Mouse (Mus musculus): ENCODE data around the gene Cfap97d2. TPM values are rescaled to one million over a fixed set of nuclear protein-coding genes. Genes with fewer than 3 reads are reported as not detected.
"Not testable (repeated sequence)": the region's sequence is repeated elsewhere in the genome, so short reads cannot be mapped to it uniquely, and the experiment has no call there.

Gene Cfap97d2
- polyA plus RNA-seq, 1 experiment from 2014 or later, result 1.0 TPM

GRCm38 (mm10) chr8:13746212-13746611 lies 40.5 kb downstream of the Cfap97d2 start:
- not testable (repeated sequence) for H3K27me3 ChIP-seq (ENCODE audit: control insufficient read depth, insufficient read depth, low read length); DNase-seq (ENCODE audit: low spot score); H3K4me1 ChIP-seq (replicated peaks; ENCODE audit: control insufficient read depth, insufficient read depth, low read length); H3K36me3 ChIP-seq (ENCODE audit: control insufficient read depth, insufficient read depth, low read length); H3K9me3 ChIP-seq (ENCODE audit: control insufficient read depth, low read length); H3K4me2 ChIP-seq (replicated peaks; ENCODE audit: low read depth, low read length); H3K27ac ChIP-seq (ENCODE audit: low read depth, low read length); H3K9ac ChIP-seq (ENCODE audit: low read depth, low read length); ATAC-seq (ENCODE audit: low FRiP score); H3K4me3 ChIP-seq (ENCODE audit: low read depth, low read length)
- 89% methylated on average over 5 of the region's 6 CpGs for WGBS

DNA sequence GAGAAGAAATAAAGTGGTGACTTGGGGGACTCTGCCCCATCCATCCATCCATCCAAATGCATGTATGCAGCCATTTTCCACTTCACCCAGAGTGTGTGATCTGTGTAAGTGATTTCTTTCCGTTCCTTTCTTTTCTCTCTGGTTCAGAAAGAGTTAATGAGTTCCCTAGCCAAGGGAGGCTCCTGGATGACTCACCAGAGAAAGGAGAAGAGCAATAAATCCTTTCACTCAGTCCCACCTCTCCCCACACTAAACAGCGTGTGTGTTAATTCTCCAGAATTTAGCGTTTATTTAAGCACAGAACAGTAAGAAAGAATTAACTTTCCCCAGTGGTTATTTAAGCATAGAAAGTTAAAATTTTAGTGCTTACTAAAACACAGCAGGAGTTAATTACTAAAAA lies 41.9 kb downstream of the Cfap97d2 start:
- H3K9me3 ChIP-seq (ENCODE audit: control insufficient read depth, low read length), result no peaks in the 10 kb centered on the region
- H3K36me3 ChIP-seq (ENCODE audit: control insufficient read depth, insufficient read depth, low read length), result no peaks in the 10 kb centered on the region
- DNase-seq (ENCODE audit: low spot score) (no peak), ATAC-seq (ENCODE audit: low FRiP score) (no peak)
- H3K4me1 ChIP-seq (replicated peaks; ENCODE audit: control insufficient read depth, insufficient read depth, low read length), result no peaks in the 10 kb centered on the region
- no peaks in the 10 kb centered on the region for H3K27me3 ChIP-seq (ENCODE audit: control insufficient read depth, insufficient read depth, low read length)
- no peak overlapping the region for H3K27ac ChIP-seq (ENCODE audit: low read depth, low read length)
- no peak overlapping the region for H3K4me2 ChIP-seq (replicated peaks; ENCODE audit: low read depth, low read length)
- WGBS, result 39% methylated on average over 3 of the region's 3 CpGs
- no peak overlapping the region for H3K4me3 ChIP-seq (ENCODE audit: low read depth, low read length)
- no peak overlapping the region for H3K9ac ChIP-seq (ENCODE audit: low read depth, low read length)

- no peaks in the 10 kb centered on the region for H3K36me3 ChIP-seq (ENCODE audit: control insufficient read depth, insufficient read depth, low read length)
- DNase-seq (ENCODE audit: low spot score) (peak; percentile 88), ATAC-seq (ENCODE audit: low FRiP score) (no peak)
- H3K4me2 ChIP-seq (replicated peaks; ENCODE audit: low read depth, low read length), result no peak overlapping the region
- no peak overlapping the region for H3K9ac ChIP-seq (ENCODE audit: low read depth, low read length)
- WGBS, result 32% methylated on average over 2 of the region's 2 CpGs
- no peaks in the 10 kb centered on the region; the same call in 1 of the 2 replicates for H3K4me1 ChIP-seq (replicated peaks; ENCODE audit: control insufficient read depth, insufficient read depth, low read length)
- no peaks in the 10 kb centered on the region for H3K27me3 ChIP-seq (ENCODE audit: control insufficient read depth, insufficient read depth, low read length)
- H3K4me3 ChIP-seq (ENCODE audit: low read depth, low read length), result no peak overlapping the region
- no peak overlapping the region for H3K27ac ChIP-seq (ENCODE audit: low read depth, low read length)
- no peaks in the 10 kb centered on the region for H3K9me3 ChIP-seq (ENCODE audit: control insufficient read depth, low read length)
Measured at GRCm38 (mm10) chr8:13753680-13754079, 48.0 kb downstream of the Cfap97d2 start.

DNA sequence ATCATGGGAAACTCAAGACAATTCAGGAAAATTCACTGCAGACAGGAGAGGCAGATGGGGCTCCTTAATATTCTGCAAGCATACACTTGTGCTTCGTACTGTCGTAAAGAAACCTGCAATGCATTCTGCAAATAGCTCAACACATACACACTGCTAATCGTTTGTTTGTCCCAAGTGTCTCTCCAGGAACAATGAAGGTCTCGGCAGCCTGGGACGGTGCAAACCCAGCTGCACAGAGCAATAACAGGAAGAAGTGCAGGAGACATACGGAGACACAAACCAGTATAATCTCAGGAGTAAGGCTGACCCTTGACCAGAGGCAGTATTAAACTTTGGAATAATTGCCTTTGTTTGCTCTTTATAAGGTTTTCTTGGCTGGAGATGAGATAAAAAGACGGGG lies 50.8 kb downstream of the Cfap97d2 start:
- 83% methylated on average over 7 of the region's 7 CpGs for WGBS
- DNase-seq (ENCODE audit: low spot score) (no peak), ATAC-seq (ENCODE audit: low FRiP score) (no peak)
- H3K4me2 ChIP-seq (replicated peaks; ENCODE audit: low read depth, low read length), result no peak overlapping the region
- H3K9me3 ChIP-seq (ENCODE audit: control insufficient read depth, low read length), result no peaks in the 10 kb centered on the region
- H3K27me3 ChIP-seq (ENCODE audit: control insufficient read depth, insufficient read depth, low read length), result no peaks in the 10 kb centered on the region
- H3K4me1 ChIP-seq (replicated peaks; ENCODE audit: control insufficient read depth, insufficient read depth, low read length), result peaks cover 2% of the 10 kb centered on the region; the same call in 1 of the 2 replicates
- no peak overlapping the region for H3K9ac ChIP-seq (ENCODE audit: low read depth, low read length)
- H3K36me3 ChIP-seq (ENCODE audit: control insufficient read depth, insufficient read depth, low read length), result 0 out of 2 replicates have a peak, but pooled peaks cover 3% of the 10 kb centered on the region
- no peak overlapping the region for H3K4me3 ChIP-seq (ENCODE audit: low read depth, low read length)
- no peak overlapping the region for H3K27ac ChIP-seq (ENCODE audit: low read depth, low read length)

DNA sequence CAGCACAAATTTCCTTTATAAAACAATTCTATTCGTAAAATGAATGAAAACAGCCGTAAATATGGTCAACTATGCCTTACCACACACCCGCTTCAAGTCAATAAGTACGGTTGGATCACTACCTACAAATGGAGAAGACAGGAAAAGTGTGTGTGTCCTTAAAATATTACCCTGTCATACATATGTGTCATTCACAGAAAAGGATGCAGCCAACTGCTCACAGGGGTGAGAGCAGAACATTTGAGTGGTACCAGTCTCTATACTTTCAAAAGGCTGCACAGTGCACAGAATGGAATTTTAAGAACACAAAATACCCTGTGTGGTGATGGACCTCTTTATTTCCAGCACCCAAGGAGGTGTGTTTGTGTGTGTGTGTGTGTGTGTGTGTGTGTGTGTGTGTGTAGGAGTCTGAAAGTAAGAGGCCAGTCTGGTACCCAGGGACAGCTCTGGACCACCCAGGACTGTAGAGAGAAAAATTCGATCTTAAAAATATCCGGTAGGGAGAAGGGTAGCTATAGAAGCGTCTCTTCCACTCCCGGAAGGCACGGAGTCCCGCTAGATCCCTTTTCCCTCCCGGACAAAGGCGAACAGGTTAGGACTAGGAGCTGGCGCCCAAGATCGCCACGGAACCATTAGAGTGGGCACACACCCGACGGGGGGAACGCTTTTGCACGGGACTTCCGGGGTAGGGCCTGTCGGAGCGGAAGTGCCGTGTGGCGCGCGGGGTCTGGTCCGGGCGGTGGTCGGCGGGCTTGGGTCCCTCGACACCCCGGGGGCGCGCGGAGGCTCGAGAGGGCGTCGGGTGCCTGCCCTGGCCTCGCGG lies 51.5 kb downstream of the Cfap97d2 start, which contains the start of gene Cdc16:
TSS of gene Cdc16 (plus strand) at position 695 of the 823 bp plus-strand sequence.
- ATAC-seq (ENCODE audit: low FRiP score) (peak; percentile 96), DNase-seq (ENCODE audit: low spot score) (peak; percentile 96)
- Histone ChIP-seq H3K9ac (ENCODE audit: low read depth, low read length) (peak within 1 kb of the TSS; percentile 94), H3K4me2 (replicated peaks; ENCODE audit: low read depth, low read length) (peak within 1 kb of the TSS; percentile 74), H3K36me3 (ENCODE audit: control insufficient read depth, insufficient read depth, low read length) (0 out of 2 replicates have a peak, but pooled peaks cover 3% of the 10 kb centered on the region), H3K4me3 (ENCODE audit: low read depth, low read length) (peak within 1 kb of the TSS; percentile 100), H3K4me1 (replicated peaks; ENCODE audit: control insufficient read depth, insufficient read depth, low read length) (peaks cover 2% of the 10 kb centered on the region; the same call in 1 of the 2 replicates), H3K27me3 (ENCODE audit: control insufficient read depth, insufficient read depth, low read length) (no peaks in the 10 kb centered on the region), H3K27ac (ENCODE audit: low read depth, low read length) (0 out of 2 replicates have a peak within 1 kb of the TSS, but pooled peaks have one; percentile 17), H3K9me3 (ENCODE audit: control insufficient read depth, low read length) (no peaks in the 10 kb centered on the region)
- WGBS, result 10% methylated on average over 35 of the region's 40 CpGs

DNA sequence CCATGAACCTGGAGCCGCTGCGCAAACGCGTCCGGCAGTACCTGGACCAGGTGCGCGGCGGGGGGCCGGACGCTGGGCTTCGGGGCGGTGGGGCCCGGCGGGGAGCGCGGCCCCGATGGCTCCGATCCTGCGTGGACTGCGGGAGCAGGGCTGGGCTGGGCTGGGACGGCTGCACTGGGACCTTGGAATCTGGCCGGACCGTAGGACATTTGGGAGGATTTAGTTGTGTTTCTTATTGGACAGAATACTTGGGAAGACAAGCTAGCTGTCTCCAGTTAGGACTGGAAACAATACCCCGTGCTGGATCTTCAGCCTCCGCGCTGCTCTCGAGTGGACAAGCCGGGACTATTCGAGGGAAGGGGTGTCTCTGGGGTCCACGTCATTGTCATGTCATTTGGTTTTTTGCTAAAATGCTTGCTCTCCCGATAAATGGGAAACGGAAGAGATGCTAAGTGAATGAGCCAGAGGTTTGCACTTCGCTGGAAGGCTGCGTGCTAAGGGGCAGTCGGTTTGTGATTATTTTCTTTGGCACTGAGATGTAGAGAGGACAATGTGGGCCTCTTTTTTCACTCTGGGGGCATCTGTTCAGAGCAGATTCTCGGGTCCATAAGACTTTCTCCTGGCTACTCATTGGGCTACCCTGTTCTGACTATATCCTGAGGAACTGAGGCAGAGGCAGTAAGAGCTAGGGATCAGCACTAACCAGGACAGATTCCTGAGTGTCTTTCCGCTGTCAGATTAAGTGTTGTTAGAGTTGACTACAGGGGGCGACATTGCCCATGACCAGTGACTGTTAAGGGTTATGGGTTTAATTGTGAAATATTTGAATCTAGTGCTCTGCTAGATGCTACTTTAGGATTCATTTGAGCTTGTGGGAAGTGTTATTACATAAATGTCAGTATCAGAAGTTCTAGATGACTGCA lies 52.4 kb downstream of the Cfap97d2 start:
- 0 out of 2 replicates have a peak overlapping the region, but pooled peaks have one; percentile 17 for H3K27ac ChIP-seq (ENCODE audit: low read depth, low read length)
- peak overlapping the region; percentile 100 for H3K4me3 ChIP-seq (ENCODE audit: low read depth, low read length)
- no peaks in the 10 kb centered on the region for H3K9me3 ChIP-seq (ENCODE audit: control insufficient read depth, low read length)
- under 1% methylated on average over 37 of the region's 38 CpGs for WGBS
- ATAC-seq (ENCODE audit: low FRiP score) (peak; percentile 73), DNase-seq (ENCODE audit: low spot score) (peak; percentile 65)
- H3K4me2 ChIP-seq (replicated peaks; ENCODE audit: low read depth, low read length), result peak overlapping the region; percentile 74
- H3K9ac ChIP-seq (ENCODE audit: low read depth, low read length), result peak overlapping the region; percentile 94
- H3K4me1 ChIP-seq (replicated peaks; ENCODE audit: control insufficient read depth, insufficient read depth, low read length), result peaks cover 2% of the 10 kb centered on the region; the same call in 1 of the 2 replicates
- H3K36me3 ChIP-seq (ENCODE audit: control insufficient read depth, insufficient read depth, low read length), result 0 out of 2 replicates have a peak, but pooled peaks cover 3% of the 10 kb centered on the region
- H3K27me3 ChIP-seq (ENCODE audit: control insufficient read depth, insufficient read depth, low read length), result no peaks in the 10 kb centered on the region

GRCm38 (mm10) chr8:13769206-13769605 lies 63.5 kb downstream of the Cfap97d2 start:
- Histone ChIP-seq H3K4me3 (ENCODE audit: low read depth, low read length) (no peak overlapping the region), H3K27ac (ENCODE audit: low read depth, low read length) (no peak overlapping the region), H3K9me3 (ENCODE audit: control insufficient read depth, low read length) (no peaks in the 10 kb centered on the region), H3K4me1 (replicated peaks; ENCODE audit: control insufficient read depth, insufficient read depth, low read length) (no peaks in the 10 kb centered on the region), H3K27me3 (ENCODE audit: control insufficient read depth, insufficient read depth, low read length) (no peaks in the 10 kb centered on the region), H3K9ac (ENCODE audit: low read depth, low read length) (no peak overlapping the region), H3K4me2 (replicated peaks; ENCODE audit: low read depth, low read length) (no peak overlapping the region), H3K36me3 (ENCODE audit: control insufficient read depth, insufficient read depth, low read length) (peaks cover 19% of the 10 kb centered on the region)
- 90% methylated on average over 11 of the region's 11 CpGs for WGBS
- ATAC-seq (ENCODE audit: low FRiP score), result no peak
- DNase-seq (ENCODE audit: low spot score), result no peak

DNA sequence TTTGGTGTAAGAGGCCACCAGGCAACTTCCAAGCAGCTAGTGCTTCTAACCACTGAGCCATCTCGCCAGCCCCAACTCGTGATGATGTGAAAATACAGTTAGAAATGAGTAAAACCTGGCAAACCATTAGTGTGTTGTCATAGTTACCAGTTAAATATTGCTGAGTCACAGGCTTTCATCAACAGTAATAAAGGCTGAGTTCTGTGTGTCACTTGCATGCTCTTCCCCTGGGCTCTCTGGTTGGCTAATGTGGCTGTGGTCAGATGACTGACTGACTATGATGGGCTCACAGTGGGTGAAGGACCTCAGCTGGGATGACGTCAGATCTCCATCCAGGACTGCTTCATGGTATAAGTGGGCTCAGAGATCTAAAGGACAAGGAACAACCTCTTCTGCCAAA lies 74.8 kb downstream of the Cfap97d2 start:
- Histone ChIP-seq H3K4me1 (replicated peaks; ENCODE audit: control insufficient read depth, insufficient read depth, low read length) (no peaks in the 10 kb centered on the region), H3K9ac (ENCODE audit: low read depth, low read length) (no peak overlapping the region), H3K36me3 (ENCODE audit: control insufficient read depth, insufficient read depth, low read length) (peaks cover 18% of the 10 kb centered on the region), H3K4me3 (ENCODE audit: low read depth, low read length) (no peak overlapping the region), H3K27me3 (ENCODE audit: control insufficient read depth, insufficient read depth, low read length) (no peaks in the 10 kb centered on the region), H3K27ac (ENCODE audit: low read depth, low read length) (no peak overlapping the region), H3K4me2 (replicated peaks; ENCODE audit: low read depth, low read length) (no peak overlapping the region), H3K9me3 (ENCODE audit: control insufficient read depth, low read length) (no peaks in the 10 kb centered on the region)
- 89% methylated on average over 3 of the region's 3 CpGs for WGBS
- ATAC-seq (ENCODE audit: low FRiP score), result no peak
- no peak for DNase-seq (ENCODE audit: low spot score)
